Mouse (Mus musculus) stomach, embryonic 14.5 days (tissue): ENCODE results near the gene Ak3. TPM values are rescaled to one million over a fixed set of nuclear protein-coding genes. Genes with fewer than 3 reads are reported as not detected.

Experiments
- ATAC-seq: fragments of 200-750 bp; cut with Nextera tagmentation; 2 replicates; pipeline ENCODE4 v1.8.0; 2017; ENCODE audit warnings: low read depth, moderate TSS enrichment; ENCODE audit not compliant: insufficient number of reproducible peaks, insufficient read depth, low FRiP score
- H3K27ac ChIP-seq: fragments of 300-500 bp; sonication (generic); 2 replicates; pipeline ENCODE4 v1.5.1; 2014; ENCODE audit warnings: mild to moderate bottlenecking, low read length, moderate library complexity, mixed read lengths
- H3K27me3 ChIP-seq: fragments of 300-500 bp; sonication (generic); 2 replicates; pipeline ENCODE4 v1.6.1; 2014; ENCODE audit warnings: low read length, control low read depth, mixed read lengths; ENCODE audit not compliant: control insufficient read depth, insufficient read depth
- H3K36me3 ChIP-seq: fragments of 300-500 bp; sonication (generic); 2 replicates; pipeline ENCODE4 v1.6.1; 2014; ENCODE audit warnings: mild to moderate bottlenecking, control low read depth, low read length, moderate library complexity, mixed read lengths; ENCODE audit not compliant: control insufficient read depth, insufficient read depth
- H3K4me1 ChIP-seq: fragments of 300-500 bp; sonication (generic); 2 replicates; pipeline ENCODE4 v1.6.1; 2014; ENCODE audit warnings: low read length, control low read depth, mixed read lengths; ENCODE audit not compliant: control insufficient read depth, insufficient read depth
- H3K4me2 ChIP-seq: fragments of 300-500 bp; sonication (generic); replicated peaks from 2 replicates; pipeline ENCODE4 v1.6.1; 2014; ENCODE audit warnings: low read depth, low read length, control low read depth
- H3K4me3 ChIP-seq: fragments of 300-500 bp; sonication (generic); 2 replicates; pipeline ENCODE4 v1.5.1; 2014; ENCODE audit warnings: low read depth, low read length, control low read depth
- H3K9ac ChIP-seq: fragments of 300-500 bp; sonication (generic); replicated peaks from 2 replicates; pipeline ENCODE4 v1.6.1; 2014; ENCODE audit warnings: low read depth, mild to moderate bottlenecking, control low read depth, low read length, moderate library complexity, mixed read lengths
- H3K9me3 ChIP-seq: fragments of 300-500 bp; sonication (generic); 2 replicates; pipeline ENCODE4 v1.6.1; 2016; ENCODE audit warnings: low read depth, low read length, control low read depth; ENCODE audit not compliant: control insufficient read depth
- WGBS: fragments of 180-500 bp; shearing (Covaris S2); extraction: QIAGEN DNeasy Blood & Tissue Kit; methylation state at CpG from one replicate; pipeline ENCODE4 v1.1.7; 2014; 5-methylcytosine and 5-hydroxymethylcytosine counted together
- polyA plus RNA-seq: library from polyadenylated mRNA; unstranded; fragments of >200 nt; fragmentation: Nextera tagmentation; extraction: Ambion mirVana; gene quantifications from 2 replicates; pipeline ENCODE4 v1.2.1, GENCODE M21; 2014

The Ak3 gene
- polyA plus RNA-seq, 1 experiment from 2014 or later = 85.1 TPM

DNA sequence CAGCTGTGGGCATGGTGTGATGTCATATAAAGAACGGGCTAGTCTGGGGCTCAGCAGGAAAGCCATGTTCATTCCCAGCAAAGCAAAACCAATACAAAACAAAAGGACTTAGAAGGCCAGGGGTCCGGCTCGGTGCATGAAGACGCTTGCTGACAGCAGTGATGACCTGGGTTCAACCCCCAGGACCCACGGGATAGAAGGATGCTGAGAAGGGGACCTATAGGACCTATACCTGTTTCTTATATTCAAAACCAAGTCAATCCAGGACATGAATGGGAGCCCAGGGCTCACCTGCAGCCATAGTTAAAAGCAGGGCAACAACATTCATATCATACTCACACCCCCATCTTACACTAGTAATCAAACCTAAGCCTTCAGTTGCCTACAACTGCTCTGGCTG is 15.2 kb upstream of the Ak3 start:
- Histone ChIP-seq H3K4me1 (no peaks in the 10 kb centered on the region), H3K27me3 (no peaks in the 10 kb centered on the region), H3K36me3 (no peaks in the 10 kb centered on the region), H3K4me3 (no peak overlapping the region), H3K4me2 (no peak overlapping the region), H3K9ac (no peak overlapping the region), H3K9me3 (no peaks in the 10 kb centered on the region), H3K27ac (no peak overlapping the region)
- ATAC-seq = no peak
- 84% methylated on average over 5 of the region's 5 CpGs for WGBS

- H3K27me3 ChIP-seq = no peaks in the 10 kb centered on the region
- H3K9me3 ChIP-seq = no peaks in the 10 kb centered on the region
- H3K36me3 ChIP-seq = no peaks in the 10 kb centered on the region
- ATAC-seq = no peak
- H3K27ac ChIP-seq = no peak overlapping the region
- H3K4me2 ChIP-seq = no peak overlapping the region
- no peak overlapping the region for H3K4me3 ChIP-seq
- H3K9ac ChIP-seq = no peak overlapping the region
- WGBS = 16% methylated on average over 6 of the region's 6 CpGs
- H3K4me1 ChIP-seq = no peaks in the 10 kb centered on the region
Measured at GRCm38 (mm10) chr19:29060299-29060698, 12.5 kb upstream of the Ak3 start.

DNA sequence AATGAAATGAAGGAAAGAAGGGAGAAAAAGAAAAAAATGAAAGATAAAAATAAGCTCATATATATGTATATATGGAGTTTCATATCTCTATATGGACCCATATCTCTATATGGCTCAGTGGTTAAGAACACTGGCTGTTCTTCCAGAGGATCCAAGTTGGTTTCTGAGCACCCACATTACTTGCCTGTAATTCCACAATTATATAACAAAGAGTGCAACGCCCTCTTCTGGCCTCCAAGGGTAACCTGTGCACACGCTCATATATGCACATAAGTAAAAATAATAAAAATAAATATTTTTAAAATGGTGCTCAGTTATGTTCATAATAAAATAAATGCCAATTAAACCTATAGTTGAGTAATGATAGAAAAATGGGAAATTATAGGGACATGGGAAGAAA is 11.9 kb upstream of the Ak3 start:
- Histone ChIP-seq H3K27ac (no peak overlapping the region), H3K9ac (no peak overlapping the region), H3K4me1 (no peaks in the 10 kb centered on the region), H3K36me3 (no peaks in the 10 kb centered on the region), H3K27me3 (no peaks in the 10 kb centered on the region), H3K4me3 (no peak overlapping the region), H3K4me2 (no peak overlapping the region), H3K9me3 (no peaks in the 10 kb centered on the region)
- 90% methylated on average over 2 of the region's 2 CpGs for WGBS
- no peak for ATAC-seq

DNA sequence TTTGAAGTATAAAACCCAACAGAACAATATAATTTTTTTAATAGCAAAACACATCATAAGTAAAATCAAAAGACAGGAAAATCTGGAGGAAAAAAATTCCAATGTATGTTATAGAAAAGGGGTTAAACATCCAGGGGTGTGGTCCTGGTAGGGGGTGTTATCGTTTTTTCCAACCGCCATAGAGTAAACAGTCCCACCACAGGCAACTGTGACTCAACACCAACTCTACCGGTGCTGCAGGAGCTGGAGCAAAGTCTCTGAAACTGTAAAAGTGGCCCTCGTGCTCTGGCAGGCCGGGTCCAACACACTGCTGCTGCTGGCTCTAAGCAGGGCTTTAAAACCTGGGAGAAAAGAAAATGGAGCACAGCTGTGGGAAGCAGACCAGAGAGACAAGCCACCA is 11.0 kb upstream of the Ak3 start:
- H3K27ac ChIP-seq = no peak overlapping the region
- H3K9ac ChIP-seq = no peak overlapping the region
- WGBS = 76% methylated on average over 5 of the region's 5 CpGs
- H3K9me3 ChIP-seq = no peaks in the 10 kb centered on the region
- H3K36me3 ChIP-seq = no peaks in the 10 kb centered on the region
- no peak overlapping the region for H3K4me3 ChIP-seq
- H3K4me2 ChIP-seq = no peak overlapping the region
- no peaks in the 10 kb centered on the region for H3K4me1 ChIP-seq
- no peak for ATAC-seq
- no peaks in the 10 kb centered on the region for H3K27me3 ChIP-seq

- Histone ChIP-seq H3K4me3 (no peak overlapping the region), H3K9me3 (no peaks in the 10 kb centered on the region)
- WGBS = 91% methylated on average over 4 of the region's 4 CpGs
Measured at GRCm38 (mm10) chr19:29055469-29055868, 7.7 kb upstream of the Ak3 start.

GRCm38 (mm10) chr19:29054594-29054993 is 6.8 kb upstream of the Ak3 start:
- Histone ChIP-seq H3K4me1 (no peaks in the 10 kb centered on the region), H3K4me3 (no peak overlapping the region), H3K27me3 (no peaks in the 10 kb centered on the region), H3K9me3 (no peaks in the 10 kb centered on the region), H3K36me3 (no peaks in the 10 kb centered on the region), H3K9ac (no peak overlapping the region), H3K4me2 (no peak overlapping the region), H3K27ac (no peak overlapping the region)
- ATAC-seq = no peak
- WGBS = 73% methylated on average over 6 of the region's 6 CpGs

More at GRCm38 (mm10) chr19:29055469-29055868, 7.7 kb upstream of the Ak3 start:
- H3K4me1 ChIP-seq = no peaks in the 10 kb centered on the region
- no peak for ATAC-seq
- H3K27ac ChIP-seq = no peak overlapping the region
- no peak overlapping the region for H3K4me2 ChIP-seq
- no peak overlapping the region for H3K9ac ChIP-seq
- no peaks in the 10 kb centered on the region for H3K36me3 ChIP-seq
- no peaks in the 10 kb centered on the region for H3K27me3 ChIP-seq

GRCm38 (mm10) chr19:29052786-29053185 is 5.0 kb upstream of the Ak3 start:
- Histone ChIP-seq H3K27me3 (no peaks in the 10 kb centered on the region), H3K36me3 (no peaks in the 10 kb centered on the region), H3K9ac (no peak overlapping the region), H3K4me2 (no peak overlapping the region), H3K4me3 (no peak overlapping the region), H3K4me1 (no peaks in the 10 kb centered on the region), H3K9me3 (no peaks in the 10 kb centered on the region), H3K27ac (no peak overlapping the region)
- ATAC-seq = no peak
- WGBS = 85% methylated on average over 12 of the region's 12 CpGs

DNA sequence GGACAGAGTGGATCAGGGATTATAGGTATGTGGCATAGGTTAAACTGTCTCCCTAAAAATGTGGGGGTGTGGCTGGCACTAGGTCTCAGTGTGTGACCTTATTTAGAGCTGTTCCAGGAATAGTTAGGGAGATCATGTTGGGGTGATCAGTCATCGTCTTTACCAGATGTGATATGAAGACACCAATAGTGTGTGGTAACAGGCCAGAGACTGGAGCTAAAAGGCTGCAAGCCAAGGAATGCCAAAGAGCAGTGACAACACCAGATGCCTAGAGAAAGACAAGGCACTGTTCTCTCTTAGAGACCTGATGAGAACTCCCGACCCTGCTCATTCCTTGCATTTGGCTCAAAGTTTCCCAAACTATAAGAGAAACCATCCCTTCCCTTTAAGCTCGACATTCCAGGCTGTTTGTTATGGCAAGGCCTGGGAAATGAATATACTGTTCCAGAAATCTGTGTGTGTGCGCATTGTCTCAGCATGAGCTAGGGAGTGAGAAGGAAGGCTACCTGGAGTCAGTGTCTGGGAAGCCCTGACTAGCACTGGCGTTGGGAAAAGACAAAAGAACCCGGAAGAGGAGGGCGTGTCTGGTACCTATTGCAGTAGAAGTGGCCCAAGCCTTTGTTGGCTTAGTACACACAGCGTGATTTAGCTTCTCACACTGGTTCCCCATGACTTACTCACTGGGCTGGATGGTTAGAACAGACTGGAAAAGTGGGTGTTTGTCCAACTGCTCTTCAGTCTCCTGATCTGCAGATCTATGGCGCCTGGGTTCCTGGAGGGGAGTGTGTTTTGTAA is 2.6 kb upstream of the Ak3 start:
- Histone ChIP-seq H3K4me1 (peaks cover 12% of the 10 kb centered on the region), H3K9me3 (no peaks in the 10 kb centered on the region), H3K27ac (no peak overlapping the region), H3K27me3 (no peaks in the 10 kb centered on the region), H3K9ac (no peak overlapping the region), H3K36me3 (no peaks in the 10 kb centered on the region), H3K4me2 (no peak overlapping the region), H3K4me3 (no peak overlapping the region)
- no peak for ATAC-seq
- WGBS = 73% methylated on average over 9 of the region's 9 CpGs
